Mouse (Mus musculus) hindbrain, embryonic 16.5 days (tissue): ENCODE measurements around the gene Zscan18. TPM values are rescaled to one million over a fixed set of nuclear protein-coding genes. Genes with fewer than 3 reads are reported as not detected.

Source experiments
- ATAC-seq: fragments of 200-750 bp; cut with Nextera tagmentation; 2 replicates; pipeline ENCODE4 v1.8.0; 2017; ENCODE audit warnings: moderate TSS enrichment, moderate library complexity
- H3K27ac ChIP-seq: fragments of 300-500 bp; sonication (generic); 2 replicates; pipeline ENCODE4 v1.5.1; 2014; ENCODE audit warnings: low read depth, mild to moderate bottlenecking, control low read depth, low read length, moderate library complexity
- H3K27me3 ChIP-seq: fragments of 300-500 bp; sonication (generic); replicated peaks from 2 replicates; pipeline ENCODE4 v1.6.1; 2014; ENCODE audit warnings: low read length; ENCODE audit not compliant: control insufficient read depth, insufficient read depth
- H3K36me3 ChIP-seq: fragments of 300-500 bp; sonication (generic); 2 replicates; pipeline ENCODE4 v1.6.1; 2014; ENCODE audit warnings: mild to moderate bottlenecking, low read length, moderate library complexity, mixed read lengths; ENCODE audit not compliant: control insufficient read depth, insufficient read depth
- H3K4me1 ChIP-seq: fragments of 300-500 bp; sonication (generic); 2 replicates; pipeline ENCODE4 v1.6.1; 2014; ENCODE audit warnings: low read depth, low read length; ENCODE audit not compliant: control insufficient read depth, insufficient read depth
- H3K4me2 ChIP-seq: fragments of 300-500 bp; sonication (generic); 2 replicates; pipeline ENCODE4 v1.6.1; 2014; ENCODE audit warnings: mild to moderate bottlenecking, low read length, control low read depth, moderate library complexity
- H3K4me3 ChIP-seq: fragments of 300-500 bp; sonication (generic); 2 replicates; pipeline ENCODE4 v1.5.1; 2014; ENCODE audit warnings: mild to moderate bottlenecking, low read length, control low read depth, moderate library complexity
- H3K9ac ChIP-seq: fragments of 300-500 bp; sonication (generic); 2 replicates; pipeline ENCODE4 v1.6.1; 2014; ENCODE audit warnings: low read depth, mild to moderate bottlenecking, control low read depth, low read length, moderate library complexity
- H3K9me3 ChIP-seq: fragments of 300-500 bp; sonication (generic); 2 replicates; pipeline ENCODE4 v1.6.1; 2014; ENCODE audit warnings: mild to moderate bottlenecking, low read length, moderate library complexity; ENCODE audit not compliant: control insufficient read depth
- WGBS: fragments of 180-500 bp; shearing (Covaris S2); extraction: QIAGEN DNeasy Blood & Tissue Kit; methylation state at CpG from one replicate; pipeline ENCODE4 v1.1.7; 2014; 5-methylcytosine and 5-hydroxymethylcytosine counted together
- polyA plus RNA-seq: library from polyadenylated mRNA; unstranded; fragments of >200 nt; fragmentation: Nextera tagmentation; extraction: Ambion mirVana; gene quantifications from 2 replicates; pipeline ENCODE4 v1.2.1, GENCODE M21; 2015

Gene Zscan18
- 35.3 and 36.2 TPM in 2 replicates for polyA plus RNA-seq

DNA sequence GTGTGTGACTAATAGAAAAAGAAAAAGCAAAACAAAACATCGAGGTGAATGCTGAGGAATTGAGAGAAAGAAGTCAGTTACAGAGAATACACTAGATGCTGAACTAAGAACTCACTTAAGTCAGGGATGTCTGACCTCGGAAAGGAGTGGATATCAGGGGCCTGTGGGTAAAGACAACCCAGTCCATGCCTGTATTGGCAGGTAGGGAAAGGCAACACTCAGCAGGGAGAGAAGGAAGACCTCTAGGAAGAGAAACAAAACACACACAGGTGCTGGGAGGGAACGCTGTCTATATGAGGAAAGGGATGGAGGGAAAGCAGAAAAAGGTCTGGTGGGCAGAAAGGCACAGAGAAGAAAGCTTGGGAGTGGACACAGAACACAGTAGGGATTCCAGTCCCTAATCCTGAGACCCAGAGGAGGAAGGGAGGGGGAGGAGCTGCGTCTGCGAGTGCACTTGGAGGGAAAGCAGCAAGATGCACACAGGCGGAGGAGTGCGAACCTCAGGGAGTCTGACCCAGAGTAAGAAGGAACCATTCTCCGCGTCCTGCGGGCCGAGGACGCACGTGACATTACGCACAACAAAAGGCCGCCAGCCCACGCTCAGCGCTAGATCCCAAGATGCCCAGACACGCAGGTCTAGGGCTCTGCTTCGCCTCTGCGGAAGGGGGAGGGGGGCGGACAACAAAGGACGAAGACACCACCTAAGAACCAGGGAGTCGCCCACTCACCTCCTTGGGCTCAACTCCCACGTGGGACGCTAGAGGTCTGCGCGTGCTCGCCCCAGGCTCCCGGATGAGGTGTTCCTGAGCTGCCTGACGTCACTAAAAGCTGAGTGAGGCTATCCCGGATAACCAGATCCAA lies at the start of gene Zscan18:
Gene Zscan18, minus strand, starts transcription at position 770 of the 861 bp plus-strand sequence.
- ATAC-seq, result peak; percentile 99
- H3K27ac ChIP-seq, result peak within 1 kb of the TSS; percentile 88
- H3K27me3 ChIP-seq, result no peaks in the 10 kb centered on the region
- peak within 1 kb of the TSS; percentile 77 for H3K9ac ChIP-seq
- peaks cover 4% of the 10 kb centered on the region for H3K9me3 ChIP-seq
- no peaks in the 10 kb centered on the region; the same call in 1 of the 2 replicates for H3K4me1 ChIP-seq
- peak within 1 kb of the TSS; percentile 96 for H3K4me2 ChIP-seq
- peak within 1 kb of the TSS; percentile 56 for H3K4me3 ChIP-seq
- peaks cover 16% of the 10 kb centered on the region for H3K36me3 ChIP-seq
- WGBS, result 4% methylated on average over 31 of the region's 31 CpGs

DNA sequence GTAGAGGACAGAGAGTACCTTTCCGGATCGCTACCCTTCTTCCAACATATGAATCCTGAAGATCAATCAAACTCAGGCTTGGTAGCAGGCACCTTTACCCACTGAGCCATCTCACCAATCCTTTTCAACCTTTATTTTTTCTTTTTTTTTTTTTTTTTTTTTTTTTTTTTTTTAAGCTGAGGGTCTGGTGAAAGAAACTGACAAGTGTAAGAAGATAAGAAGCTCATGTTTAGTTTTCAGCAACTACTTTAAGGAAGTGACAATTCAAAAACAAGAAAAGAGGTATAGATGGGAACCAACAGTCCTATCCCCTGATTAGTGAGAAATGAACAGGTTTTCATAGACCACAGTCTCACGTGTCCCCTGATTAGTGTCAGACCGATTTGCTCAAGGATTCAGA lies 32.3 kb upstream of the Zscan18 start:
- H3K27ac ChIP-seq, result no peak overlapping the region
- WGBS, result 94% methylated on average over 4 of the region's 4 CpGs
- ATAC-seq, result no peak
- H3K4me3 ChIP-seq, result peak overlapping the region; percentile 52
- H3K4me1 ChIP-seq, result no peaks in the 10 kb centered on the region
- H3K9me3 ChIP-seq, result peaks cover 25% of the 10 kb centered on the region
- peaks cover 39% of the 10 kb centered on the region for H3K36me3 ChIP-seq
- no peak overlapping the region for H3K9ac ChIP-seq
- H3K27me3 ChIP-seq, result no peaks in the 10 kb centered on the region
- H3K4me2 ChIP-seq, result peak overlapping the region; percentile 63

GRCm38 (mm10) chr7:12835193-12835671 lies 31.8 kb upstream of the Zscan18 start:
- peak overlapping the region; percentile 63 for H3K4me2 ChIP-seq
- H3K4me1 ChIP-seq, result no peaks in the 10 kb centered on the region
- H3K9ac ChIP-seq, result peak overlapping the region; percentile 55
- peak; percentile 60 for ATAC-seq
- 34% methylated on average over 13 of the region's 13 CpGs for WGBS
- peaks cover 33% of the 10 kb centered on the region for H3K36me3 ChIP-seq
- peak overlapping the region; percentile 40 for H3K27ac ChIP-seq
- peak overlapping the region; percentile 52 for H3K4me3 ChIP-seq
- H3K27me3 ChIP-seq, result no peaks in the 10 kb centered on the region
- H3K9me3 ChIP-seq, result peaks cover 21% of the 10 kb centered on the region

DNA sequence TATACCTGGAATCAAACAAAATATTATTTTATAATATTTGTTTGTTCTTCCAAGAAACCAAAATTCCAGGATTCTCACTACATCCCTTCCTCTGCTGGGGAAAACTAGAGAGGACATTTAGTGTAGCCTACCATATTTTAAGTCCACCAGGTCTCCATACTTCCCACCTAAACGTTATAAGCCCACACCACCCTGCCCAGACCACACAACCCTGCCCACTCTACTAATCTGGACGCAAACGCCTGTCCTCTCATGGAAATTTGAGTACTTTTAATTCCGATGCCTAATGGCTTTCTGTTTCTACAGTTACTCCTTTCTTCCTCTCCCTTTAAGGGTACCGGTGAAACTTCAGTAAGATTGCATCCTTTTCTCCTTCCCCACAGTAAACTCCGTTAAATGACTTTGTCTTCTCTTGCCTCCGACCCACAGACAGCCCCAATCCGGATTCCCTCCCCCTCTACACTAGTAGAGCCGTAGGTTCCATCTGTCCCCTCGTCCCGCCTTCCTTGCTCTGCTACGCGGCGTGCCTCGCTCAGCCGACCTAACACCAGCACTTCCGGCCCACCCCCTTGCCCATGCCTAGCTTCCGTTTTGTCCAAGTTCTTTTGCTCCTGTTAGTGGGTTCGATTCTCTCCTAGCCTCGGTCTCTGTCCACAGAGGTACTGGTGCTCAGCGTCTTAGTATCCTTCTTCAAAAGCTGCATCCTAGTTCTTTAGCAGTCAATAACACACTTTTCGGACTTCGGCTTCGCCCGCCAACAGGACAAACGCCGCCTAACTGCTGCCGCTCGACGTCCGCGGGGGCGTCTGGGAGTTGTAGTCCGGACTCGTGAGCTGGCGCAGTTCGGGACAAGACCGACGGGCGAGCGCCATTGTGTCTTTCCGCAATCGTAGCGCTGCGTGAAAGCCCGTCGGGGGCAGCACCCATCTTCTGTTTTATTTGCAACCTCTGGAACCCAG lies 31.0 kb upstream of the Zscan18 start, which contains the start of gene Zfp110:
Gene Zfp110, plus strand, starts transcription at position 600 of the 959 bp plus-strand sequence.
- Histone ChIP-seq H3K9ac (peak within 1 kb of the TSS; percentile 55), H3K4me1 (no peaks in the 10 kb centered on the region), H3K36me3 (peaks cover 27% of the 10 kb centered on the region), H3K9me3 (peaks cover 17% of the 10 kb centered on the region), H3K27ac (peak within 1 kb of the TSS; percentile 40), H3K27me3 (no peaks in the 10 kb centered on the region), H3K4me2 (peak within 1 kb of the TSS; percentile 63), H3K4me3 (peak within 1 kb of the TSS; percentile 52)
- ATAC-seq, result peak; percentile 98
- 4% methylated on average over 47 of the region's 47 CpGs for WGBS

DNA sequence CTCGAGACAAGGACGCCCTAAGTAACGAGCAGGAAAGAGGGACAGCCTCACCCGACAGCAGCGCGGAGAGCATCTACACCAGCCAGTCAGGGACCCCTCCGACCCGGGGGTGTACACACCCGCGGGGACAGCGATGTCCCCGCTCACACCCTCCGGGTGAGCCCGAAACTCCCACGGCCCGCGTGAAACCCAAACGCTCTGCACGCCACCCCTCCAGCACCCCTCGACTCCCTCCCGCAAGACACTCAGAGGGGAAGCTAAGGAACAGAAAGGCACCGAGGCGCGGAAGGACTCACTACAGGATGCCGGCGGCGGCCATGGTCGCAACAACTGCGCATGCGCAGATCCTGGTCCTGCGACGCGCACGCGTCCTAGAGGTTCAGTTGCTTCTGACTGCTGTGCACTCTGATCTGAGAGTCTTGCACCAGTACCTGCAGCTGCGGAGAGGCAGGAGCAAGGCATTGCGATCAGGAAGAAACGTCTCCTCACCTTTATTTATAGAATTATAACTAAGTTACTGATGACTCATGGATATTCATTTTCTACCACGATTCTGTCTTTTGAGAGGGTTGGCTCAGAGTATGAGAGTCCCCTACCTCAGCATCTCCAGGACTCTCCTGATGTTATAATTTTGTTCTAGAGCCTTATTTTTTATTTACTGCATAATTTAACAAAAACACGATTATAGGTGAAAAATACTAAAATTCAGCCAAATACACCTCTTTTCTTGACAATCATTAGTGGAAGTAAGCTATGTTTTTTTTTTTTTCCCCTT lies 15.3 kb upstream of the Zscan18 start, which contains the start of gene Zfp329:
Gene Zfp329, minus strand, starts transcription at position 338 of the 775 bp plus-strand sequence.
- peaks cover 7% of the 10 kb centered on the region for H3K4me1 ChIP-seq
- peak; percentile 96 for ATAC-seq

DNA sequence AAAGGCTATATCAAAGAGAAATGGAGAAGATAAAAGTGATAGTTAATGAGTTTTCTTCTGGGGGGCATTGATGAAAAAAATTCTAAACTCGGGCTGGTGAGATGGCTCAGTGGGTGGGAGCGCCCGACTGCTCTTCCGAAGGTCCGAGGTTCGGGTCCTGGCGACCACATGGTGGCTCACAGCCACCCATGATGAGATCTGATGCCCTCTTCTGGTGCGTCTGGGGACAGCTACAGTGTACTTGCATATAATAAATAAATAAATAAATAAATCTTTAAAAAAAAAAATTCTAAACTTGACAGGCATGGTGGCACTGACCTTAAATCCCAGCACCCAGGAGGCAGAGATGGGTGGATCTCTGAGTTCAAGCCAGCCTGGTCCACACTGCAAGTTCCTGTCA lies 12.1 kb upstream of the Zscan18 start:
- Histone ChIP-seq H3K27me3 (no peaks in the 10 kb centered on the region), H3K4me1 (peaks cover 7% of the 10 kb centered on the region), H3K9ac (no peak overlapping the region), H3K9me3 (peaks cover 24% of the 10 kb centered on the region), H3K36me3 (peaks cover 25% of the 10 kb centered on the region), H3K4me3 (no peak overlapping the region), H3K4me2 (no peak overlapping the region), H3K27ac (no peak overlapping the region)
- over 99% methylated on average over 8 of the region's 8 CpGs for WGBS
- no peak for ATAC-seq

More for the DNA sequence above, 15.3 kb upstream of the Zscan18 start, which contains the start of gene Zfp329:
- H3K9ac ChIP-seq, result peak within 1 kb of the TSS; percentile 96
- peaks cover 2% of the 10 kb centered on the region; the same call in 1 of the 2 replicates for H3K27me3 ChIP-seq
- H3K4me2 ChIP-seq, result peak within 1 kb of the TSS; percentile 83
- peaks cover 25% of the 10 kb centered on the region for H3K9me3 ChIP-seq
- WGBS, result under 1% methylated on average over 38 of the region's 40 CpGs
- peak within 1 kb of the TSS; percentile 86 for H3K4me3 ChIP-seq
- peak within 1 kb of the TSS; percentile 94 for H3K27ac ChIP-seq
- H3K36me3 ChIP-seq, result peaks cover 11% of the 10 kb centered on the region

- Histone ChIP-seq H3K9me3 (peaks cover 7% of the 10 kb centered on the region), H3K4me2 (peak overlapping the region; percentile 96), H3K27me3 (no peaks in the 10 kb centered on the region), H3K4me3 (peak overlapping the region; percentile 56), H3K4me1 (no peaks in the 10 kb centered on the region; the same call in 1 of the 2 replicates), H3K36me3 (peaks cover 19% of the 10 kb centered on the region), H3K9ac (peak overlapping the region; percentile 77), H3K27ac (peak overlapping the region; percentile 88)
- peak; percentile 86 for ATAC-seq
- WGBS, result 0% methylated on average over 16 of the region's 16 CpGs
Observed at GRCm38 (mm10) chr7:12803727-12804071, 264 bp upstream of the Zscan18 start.

DNA sequence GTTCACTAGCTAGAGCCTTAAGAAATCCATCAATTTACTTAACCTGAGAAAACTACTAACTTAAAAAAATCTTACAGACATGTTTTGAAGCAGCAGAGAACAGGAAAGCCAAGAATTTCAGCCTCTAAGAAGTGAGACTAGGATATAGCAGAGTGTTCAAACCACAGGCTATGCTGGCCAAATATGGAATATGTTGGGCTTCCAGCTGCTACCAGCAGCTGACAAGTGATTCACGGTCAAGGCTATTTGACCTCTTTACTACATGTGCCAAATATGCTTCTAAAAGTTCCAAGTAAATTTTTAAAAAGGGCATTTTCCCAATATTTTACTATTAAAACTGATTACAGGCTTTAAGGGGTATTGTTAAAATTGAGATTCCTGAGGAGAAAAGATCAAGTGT lies 3.9 kb downstream of the Zscan18 start:
- Histone ChIP-seq H3K4me2 (no peak overlapping the region), H3K9me3 (peaks cover 11% of the 10 kb centered on the region), H3K4me3 (no peak overlapping the region), H3K27me3 (no peaks in the 10 kb centered on the region), H3K27ac (no peak overlapping the region), H3K4me1 (no peaks in the 10 kb centered on the region; the same call in 1 of the 2 replicates), H3K36me3 (peaks cover 3% of the 10 kb centered on the region), H3K9ac (no peak overlapping the region)
- 90% methylated on average over 1 of the region's 1 CpGs for WGBS
- ATAC-seq, result no peak
